Mouse (Mus musculus): ENCODE results near the gene Lrp6.

The Lrp6 gene

DNA sequence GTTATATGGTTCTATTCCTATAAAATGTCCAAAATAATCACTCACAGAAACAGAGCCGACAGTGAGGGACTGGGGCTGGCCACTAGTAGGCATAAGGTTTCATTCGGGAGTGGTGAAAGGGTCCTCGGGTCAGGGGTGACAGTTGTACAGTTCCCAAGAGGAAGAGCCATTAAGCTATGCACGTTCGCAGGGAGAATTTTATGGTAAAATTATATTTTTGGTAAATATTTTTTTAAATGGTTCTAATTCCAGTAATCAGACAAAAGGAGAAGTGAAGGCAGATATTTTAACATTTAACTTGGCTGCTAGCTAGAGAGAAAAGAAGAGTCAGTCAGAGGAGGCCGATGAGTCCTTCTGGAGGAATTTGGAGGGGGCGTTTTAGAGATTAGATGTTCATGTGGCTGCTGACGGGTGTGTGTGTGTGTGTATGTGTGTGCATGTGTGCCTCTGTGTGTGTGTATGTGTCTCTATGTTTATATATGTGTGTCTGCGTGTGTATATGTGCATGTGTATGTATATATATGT lies 131.8 kb downstream of the Lrp6 start:
- DNase-seq (ENCODE audit: low spot score), result no peak

DNA sequence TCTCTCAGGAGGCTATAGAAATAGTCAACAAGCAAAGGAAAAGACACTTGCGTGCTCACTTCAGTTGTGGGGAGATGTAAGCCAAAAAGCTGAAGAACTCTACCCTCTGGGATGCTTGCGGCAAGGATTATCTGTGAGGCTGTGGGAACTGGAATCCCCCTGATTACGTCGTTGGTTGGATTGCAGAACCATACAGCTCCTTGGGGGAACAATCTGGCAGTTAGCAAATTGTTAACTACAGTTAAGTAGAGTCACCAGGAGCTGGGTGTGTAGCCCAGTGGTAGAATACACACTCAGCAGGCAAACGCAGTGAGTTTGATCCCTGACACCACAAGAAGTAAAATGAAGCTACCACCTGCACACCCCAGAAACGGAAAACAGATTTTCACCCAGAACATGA lies 132.7 kb downstream of the Lrp6 start:
- no peak for DNase-seq (ENCODE audit: low spot score)

DNA sequence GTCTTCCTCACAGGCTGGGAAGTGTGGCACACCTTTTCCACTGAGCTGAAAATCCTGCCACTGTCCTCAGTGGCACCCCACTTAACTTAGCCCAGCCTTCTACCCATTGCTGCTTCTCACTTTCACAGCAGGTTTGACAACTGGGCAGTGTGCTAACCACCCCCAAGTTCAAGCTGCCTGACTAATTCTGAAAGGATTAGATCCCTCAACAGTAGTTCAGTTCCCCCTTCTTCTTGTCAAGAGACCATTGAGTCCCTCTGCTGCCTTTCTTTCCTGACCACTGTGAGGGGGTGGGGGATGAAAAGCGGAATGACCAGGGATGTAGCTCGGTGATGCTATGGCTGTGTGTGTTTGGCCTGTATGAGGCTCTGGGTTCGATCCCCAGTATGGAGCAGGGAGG lies 133.5 kb downstream of the Lrp6 start:
- DNase-seq (ENCODE audit: low spot score), result no peak

DNA sequence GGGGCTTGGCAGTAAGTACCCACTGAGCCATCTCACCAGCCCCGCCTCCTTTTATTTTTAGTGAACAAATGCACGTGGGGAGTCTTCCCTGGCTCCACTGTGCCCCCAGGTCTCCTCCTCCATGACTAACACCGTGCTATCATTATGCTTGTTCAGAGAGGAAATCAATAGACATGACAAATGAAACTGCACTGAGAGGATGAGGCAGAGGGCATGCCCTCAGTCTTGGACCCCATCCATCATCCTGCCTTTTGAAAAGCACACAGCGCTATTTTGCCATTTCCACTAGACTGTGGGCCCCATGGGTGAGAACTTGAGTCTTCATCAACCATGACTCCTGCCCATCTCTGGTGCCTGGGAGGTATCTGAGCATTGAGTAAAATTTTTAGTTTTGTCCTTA lies 135.2 kb downstream of the Lrp6 start:
- DNase-seq (ENCODE audit: low spot score), result no peak

DNA sequence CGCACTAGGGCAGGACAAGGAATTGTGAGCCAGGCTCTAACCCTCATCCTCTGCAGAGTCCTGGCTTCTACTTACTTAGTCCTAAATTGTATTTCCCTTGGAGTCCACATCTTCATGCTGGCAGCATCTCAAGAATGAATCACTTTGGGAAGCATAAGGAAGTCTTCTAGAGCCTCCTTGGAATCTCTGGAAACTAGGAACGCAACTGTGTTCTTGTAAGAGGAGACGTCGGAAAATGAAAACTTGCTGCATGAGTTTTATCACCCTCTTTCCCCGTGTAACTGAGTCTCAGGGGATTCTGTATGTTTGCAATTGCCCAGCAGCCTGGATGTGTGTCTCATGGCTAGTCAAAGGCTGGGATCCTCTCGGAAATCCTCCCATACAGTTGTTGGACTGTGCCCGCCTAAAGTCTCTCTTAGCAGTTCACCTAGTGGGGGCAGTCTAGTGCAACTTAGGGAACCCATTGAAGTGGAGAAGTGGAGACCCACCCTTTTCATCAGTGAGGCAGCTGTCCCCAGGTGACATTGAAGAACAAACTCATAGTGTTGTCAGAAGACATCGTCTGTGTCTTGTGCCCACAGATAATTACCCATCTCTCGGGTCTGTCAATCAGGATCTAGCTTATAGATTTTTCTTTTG lies 136.5 kb downstream of the Lrp6 start:
- no peak for DNase-seq (ENCODE audit: low spot score)

DNA sequence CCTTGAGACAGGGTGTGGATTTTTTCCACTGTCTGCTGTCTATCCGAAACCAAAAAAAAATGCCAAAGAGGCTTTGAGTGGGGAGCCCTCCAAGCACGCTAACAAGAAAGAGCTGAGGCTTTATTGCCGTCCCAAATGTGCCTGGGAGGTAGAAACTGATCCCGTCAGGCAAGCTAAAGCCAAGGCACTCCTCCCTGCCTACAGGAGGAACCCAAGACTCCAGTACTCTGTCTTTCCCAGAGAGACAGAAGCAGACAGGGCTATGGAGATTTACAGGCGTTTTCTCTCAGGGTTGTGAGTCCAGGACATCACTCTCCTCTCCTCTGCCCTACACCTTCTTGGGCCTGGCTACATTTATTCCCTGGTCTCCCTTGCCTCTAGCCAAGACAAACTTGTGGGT lies 138.3 kb downstream of the Lrp6 start:
- no peak for DNase-seq (ENCODE audit: low spot score)

DNA sequence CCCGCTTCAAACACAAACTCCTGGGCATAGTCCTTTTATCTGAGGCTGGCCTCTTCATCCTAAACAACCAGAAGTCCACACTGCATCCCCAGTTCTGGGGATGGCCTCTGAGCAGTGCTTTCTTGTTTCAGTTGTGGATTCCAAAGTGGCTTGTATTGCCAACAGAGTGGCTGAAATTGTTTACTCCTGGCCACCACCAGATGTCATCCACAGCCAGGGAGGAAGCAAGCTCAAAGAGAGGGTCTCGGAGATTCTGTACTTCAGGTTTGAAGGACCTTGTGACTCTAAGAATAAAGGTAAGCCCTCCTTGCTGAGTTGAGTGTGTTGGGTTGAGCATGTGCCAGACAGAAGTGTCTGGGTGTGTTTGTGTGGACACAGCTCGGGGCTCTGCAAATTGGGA lies 139.6 kb downstream of the Lrp6 start:
- no peak for DNase-seq (ENCODE audit: low spot score)

DNA sequence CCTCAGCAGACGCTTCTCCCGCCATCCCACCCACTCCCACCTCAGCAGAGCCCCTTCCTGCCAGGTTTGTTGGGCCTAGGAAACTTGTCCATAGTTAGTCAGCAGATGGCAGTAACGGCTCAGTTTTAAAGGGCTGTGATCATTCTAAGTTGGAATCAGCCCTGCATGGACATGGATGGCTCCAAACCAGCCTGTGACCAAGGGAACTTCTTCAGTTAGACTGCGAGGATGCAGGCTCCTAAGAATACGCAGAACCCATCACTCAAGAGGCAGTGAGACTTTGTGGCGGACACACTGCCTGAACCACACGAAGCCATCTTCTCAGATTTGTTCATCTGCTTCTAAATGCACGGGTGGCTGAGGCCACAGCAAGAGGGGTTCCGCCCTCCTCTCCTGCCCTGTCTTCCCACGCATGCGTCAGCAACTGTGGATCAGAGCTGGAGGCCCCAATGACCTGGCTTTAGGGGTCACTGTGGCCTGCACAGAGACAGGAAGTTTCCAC lies 141.5 kb downstream of the Lrp6 start:
- no peak for DNase-seq (ENCODE audit: low spot score)

DNA sequence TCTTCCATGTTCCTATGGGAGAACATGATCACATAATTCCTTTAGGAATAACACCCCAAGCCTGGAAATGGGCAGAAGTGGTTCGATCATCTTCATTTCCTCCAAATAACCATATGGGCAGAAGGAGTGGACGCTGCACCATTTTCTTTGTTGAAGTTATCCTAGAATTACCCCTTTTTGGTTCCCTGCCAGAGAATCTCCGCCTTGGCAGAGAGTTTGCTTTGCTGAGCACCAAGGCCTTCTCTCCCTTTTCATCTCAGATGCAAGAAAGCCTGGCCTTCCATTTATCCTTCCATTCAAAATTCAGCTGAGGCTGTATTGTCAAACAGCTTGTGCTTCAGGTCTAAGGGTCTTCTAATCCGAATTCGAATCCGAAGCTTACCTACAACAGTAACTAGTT lies 144.8 kb downstream of the Lrp6 start:
- no peak for DNase-seq (ENCODE audit: low spot score)

DNA sequence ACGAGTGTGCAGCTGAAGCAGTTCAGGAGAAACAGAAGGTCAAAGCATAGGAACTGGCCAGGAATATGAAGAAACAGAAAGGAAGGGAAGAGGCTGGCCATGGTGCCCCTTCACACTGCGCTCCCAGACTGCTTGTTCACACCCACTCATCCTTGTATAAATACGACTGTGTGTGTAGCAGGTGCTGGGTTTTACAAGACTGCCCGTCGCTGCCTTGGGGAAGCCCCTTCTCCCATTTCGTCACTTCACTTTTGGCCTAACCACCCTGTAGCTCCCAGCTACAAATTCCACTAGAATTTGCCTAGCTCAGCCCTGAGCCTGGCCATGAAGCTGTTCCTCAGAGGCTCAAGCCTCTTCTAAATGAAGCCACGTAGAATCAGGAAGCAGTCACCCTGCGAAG lies 146.4 kb downstream of the Lrp6 start:
- DNase-seq (ENCODE audit: low spot score), result no peak

DNA sequence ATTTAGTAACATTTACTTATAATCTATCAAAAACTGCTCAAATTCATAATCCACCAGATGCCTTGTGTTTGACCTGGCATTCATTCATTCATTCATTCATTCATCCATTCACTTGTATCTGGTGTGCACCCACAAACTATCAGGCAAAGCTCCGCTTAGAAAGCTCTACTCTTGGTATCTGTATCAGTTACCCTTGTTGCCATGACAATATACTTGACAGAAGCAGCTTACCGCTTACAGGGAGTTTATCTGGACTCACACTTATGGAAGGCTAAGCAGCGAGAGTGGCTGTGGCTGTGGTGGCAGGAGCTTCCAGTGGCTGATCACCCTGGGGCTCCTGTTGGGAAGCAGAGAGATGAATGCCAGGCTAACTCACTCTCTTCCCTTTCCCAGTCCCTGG lies 148.9 kb downstream of the Lrp6 start:
- DNase-seq (ENCODE audit: low spot score), result no peak

DNA sequence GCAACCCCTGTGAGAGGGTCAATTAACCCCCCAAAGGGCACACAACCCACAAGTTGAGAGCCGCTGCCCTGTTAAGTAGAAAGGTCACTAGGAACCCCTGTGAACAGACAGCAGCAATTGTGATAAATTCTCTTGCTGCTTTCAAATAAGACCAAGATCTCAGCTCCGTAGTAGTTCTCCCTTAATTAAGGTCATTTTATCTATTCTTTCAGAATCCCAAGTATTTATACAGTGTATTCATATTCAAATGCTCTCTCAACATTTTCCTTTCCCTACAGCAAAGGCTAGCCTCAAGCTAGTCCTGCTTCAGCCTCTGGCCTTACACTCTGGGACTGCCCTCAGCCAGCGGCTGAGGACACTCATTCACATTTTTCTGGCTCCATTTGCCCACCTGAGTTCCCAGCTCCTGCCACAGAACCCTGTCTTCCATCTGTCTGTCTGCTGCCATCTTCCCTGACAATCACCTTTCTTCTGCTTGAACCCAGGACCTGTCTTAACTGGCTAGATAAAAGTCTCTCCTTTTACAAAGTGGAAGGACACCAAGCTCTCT lies 150.1 kb downstream of the Lrp6 start:
- DNase-seq (ENCODE audit: low spot score), result no peak

DNA sequence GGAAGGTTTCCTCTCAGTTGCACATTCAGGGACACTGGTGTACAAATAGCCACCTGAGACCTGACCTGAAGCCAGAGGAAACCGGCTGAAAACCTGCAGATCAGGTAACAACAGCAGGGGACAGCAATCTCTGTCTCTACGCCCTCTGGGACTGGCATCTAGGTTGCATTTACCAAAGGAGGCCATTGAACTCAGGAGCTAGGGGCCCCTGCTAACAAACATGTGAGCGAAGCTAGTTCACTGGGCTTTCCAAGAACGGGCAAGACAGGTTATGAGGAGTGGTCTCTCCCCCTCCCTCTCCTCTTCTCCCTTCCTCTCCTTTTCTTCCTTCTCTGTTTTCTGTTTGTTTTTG lies 152.3 kb downstream of the Lrp6 start:
- DNase-seq (ENCODE audit: low spot score), result no peak

DNA sequence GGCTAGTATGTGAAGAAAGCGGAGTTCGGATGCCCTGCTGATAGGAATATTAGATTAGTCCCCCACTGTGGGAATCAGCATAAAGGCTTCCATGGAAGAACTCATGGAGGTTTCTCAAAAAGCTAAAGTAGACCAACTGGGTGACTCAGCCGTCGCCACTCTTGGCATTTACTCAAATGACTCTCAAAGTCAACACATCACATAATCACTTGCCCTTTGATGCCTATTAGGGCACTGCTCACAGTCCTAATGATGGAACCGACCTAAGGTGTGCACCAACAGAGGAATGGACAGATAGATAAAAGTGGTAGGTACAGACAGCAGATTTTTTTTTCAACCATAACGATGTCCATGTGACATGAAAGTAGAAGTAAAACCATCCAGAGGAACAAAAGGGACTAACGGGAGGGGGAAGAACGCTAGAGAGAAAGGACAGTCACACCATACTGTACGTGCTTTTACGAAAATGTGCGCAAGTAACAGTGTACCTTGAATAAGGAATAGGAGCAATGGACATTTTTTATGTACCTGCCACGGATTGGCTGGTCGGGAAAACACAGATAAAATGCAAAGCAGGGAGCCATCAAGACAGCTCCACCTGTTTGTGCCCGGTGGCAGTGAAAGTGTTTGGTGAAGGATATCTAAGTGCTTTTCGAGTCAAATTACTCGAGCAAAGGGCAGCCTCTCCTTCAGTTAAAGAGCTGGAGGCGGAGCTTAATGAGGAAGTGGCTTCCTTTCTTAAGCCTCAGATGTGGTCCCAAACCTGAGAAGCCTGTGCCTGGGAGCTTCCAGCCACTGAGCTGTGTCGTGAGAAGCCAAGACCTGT lies 152.8 kb downstream of the Lrp6 start:
- DNase-seq (ENCODE audit: low spot score), result no peak

DNA sequence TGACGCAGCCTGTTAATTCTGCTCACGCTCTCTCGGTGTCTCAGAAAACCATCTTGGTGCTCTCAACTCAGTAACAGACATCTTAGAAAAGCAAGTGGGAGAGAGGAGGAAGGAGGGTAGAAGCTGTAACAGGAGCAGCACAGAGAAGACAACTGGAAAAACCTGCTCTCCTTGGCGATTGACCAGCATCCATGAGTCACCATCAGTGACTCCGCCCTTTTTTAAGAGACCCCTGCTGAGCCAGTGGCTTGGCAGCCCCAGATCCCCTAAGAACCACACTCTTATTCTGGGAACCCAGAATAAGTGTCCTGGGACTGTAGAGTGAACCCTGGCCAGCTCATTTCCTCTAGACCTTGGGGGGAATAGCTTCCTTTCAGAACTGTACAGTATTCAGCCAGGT lies 159.5 kb downstream of the Lrp6 start:
- DNase-seq (ENCODE audit: low spot score), result no peak

DNA sequence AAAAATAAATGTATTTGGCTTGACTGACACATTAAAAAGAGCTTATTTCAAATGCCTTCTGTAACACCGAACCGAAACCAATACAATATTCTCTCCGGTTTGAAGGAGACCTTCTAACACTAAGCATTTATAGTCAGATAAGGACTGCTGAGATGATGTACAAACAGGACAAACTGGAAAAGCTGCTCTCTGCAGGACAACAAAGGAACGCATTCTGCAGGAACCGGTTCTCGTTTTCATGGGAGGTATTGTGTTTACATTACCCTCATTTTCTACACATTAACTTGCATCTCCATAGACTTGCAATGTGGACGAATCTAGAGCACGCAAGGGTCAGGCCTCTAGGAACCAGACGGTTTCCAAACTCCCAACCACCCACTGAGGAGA lies 163.1 kb downstream of the Lrp6 start:
- no peak for DNase-seq (ENCODE audit: low spot score)

DNA sequence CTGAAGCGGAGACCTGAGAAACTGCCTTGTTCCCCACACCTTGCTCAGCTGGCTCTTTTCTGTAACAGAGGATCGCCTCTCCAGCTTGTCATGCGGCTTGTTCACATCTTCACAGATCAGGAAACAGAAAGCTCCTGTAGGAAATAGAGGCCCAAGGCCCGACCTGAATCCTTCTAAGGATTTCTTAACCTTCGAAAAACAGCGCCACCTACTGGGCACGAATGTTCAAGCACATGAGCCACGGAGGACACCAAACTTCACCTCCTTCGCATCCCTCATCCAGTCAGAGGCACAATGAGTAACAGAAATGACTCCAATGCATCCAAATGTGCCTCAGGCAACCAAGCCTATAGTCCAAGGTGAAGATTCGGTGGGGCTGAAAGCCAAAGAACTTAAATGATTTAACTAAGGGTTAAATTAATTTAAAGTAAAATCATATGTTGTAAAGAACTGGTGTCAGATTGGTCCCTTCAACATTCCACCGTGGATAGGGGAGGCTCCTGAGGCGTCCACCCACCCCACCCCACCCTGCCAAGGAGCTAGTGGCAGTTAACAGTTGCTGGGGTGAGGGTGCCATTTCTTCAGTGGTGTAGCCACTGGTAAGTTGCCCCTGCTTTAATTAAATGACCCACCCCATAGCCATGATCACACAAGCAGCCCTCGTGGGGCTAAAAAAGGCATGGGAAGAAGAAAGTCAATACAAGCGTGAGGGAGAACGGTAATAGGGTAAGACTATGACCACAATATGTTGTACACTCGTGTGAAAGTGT lies 163.7 kb downstream of the Lrp6 start:
- DNase-seq (ENCODE audit: low spot score), result peak; percentile 71
